Mouse (Mus musculus) cerebellum, adult 11-12 months (tissue): Measurements from ENCODE around the gene Fmr1nb.
A peak's percentile ranks its signal among the peaks of the same experiment; 100 is the strongest.
"Not testable (repeated sequence)": the region's sequence is repeated elsewhere in the genome, so short reads cannot be mapped to it uniquely, and the experiment has no call there.

Experiments
- DNase-seq: peaks from one replicate; pipeline ENCODE4 v3.0.0; 2022

Gene Fmr1nb

GRCm38 (mm10) chrX:68761606-68762005 lies at the start of gene Fmr1nb:
Fmr1nb (plus strand) TSS chrX:68761839.
- DNase-seq: no peak

- no peak for DNase-seq
These were observed 24.7 kb upstream of the Fmr1nb start for GRCm38 (mm10) chrX:68736902-68737301.

GRCm38 (mm10) chrX:68740088-68740487 lies 21.6 kb upstream of the Fmr1nb start:
- DNase-seq: no peak

GRCm38 (mm10) chrX:68820449-68820848 lies 58.8 kb downstream of the Fmr1nb start:
- DNase-seq: not testable (repeated sequence)

DNA sequence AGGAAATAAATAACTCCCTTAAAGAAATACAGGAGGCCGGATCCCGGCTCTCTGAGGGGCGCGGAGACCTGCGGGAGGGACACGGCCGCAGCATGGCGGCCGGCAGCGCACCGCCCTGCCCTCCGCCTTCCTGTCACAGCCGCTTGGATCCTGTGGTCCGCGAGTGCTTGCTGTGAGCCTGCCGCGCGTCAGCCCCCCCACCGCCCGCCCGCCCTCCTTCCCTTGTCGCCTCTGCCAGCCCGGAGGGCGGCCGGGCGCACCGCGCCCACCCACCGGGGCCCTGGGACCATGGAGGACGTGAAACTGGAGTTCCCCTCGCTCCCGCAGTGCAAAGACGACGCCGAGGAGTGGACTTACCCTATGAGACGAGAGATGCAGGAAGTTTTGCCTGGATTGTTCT lies 59.4 kb downstream of the Fmr1nb start, which contains the start of gene Gm14698:
Gene Gm14698, plus strand, starts transcription at position 35 of the 400 bp plus-strand sequence.
- peak; percentile 7 for DNase-seq

- peak; percentile 4 for DNase-seq
These were observed 78.2 kb downstream of the Fmr1nb start for GRCm38 (mm10) chrX:68839548-68840444.
